Mouse (Mus musculus) heart, adult 2 months (tissue): ENCODE results near the gene Sfmbt1. TPM values are rescaled to one million over a fixed set of nuclear protein-coding genes. Genes with fewer than 3 reads are reported as not detected.

Experiments
- DNase-seq, 2 experiments: peaks; one replicate each; pipeline ENCODE4 v3.0.0; 2021
- H3K27ac ChIP-seq: fragments of 200-600 bp; 2 replicates; pipeline ENCODE4 v1.8.1; 2022
- H3K27me3 ChIP-seq: fragments of 200-500 bp; 2 replicates; pipeline ENCODE4 v1.6.1; 2012; ENCODE audit warnings: mild to moderate bottlenecking, low read length, inconsistent platforms, mixed read lengths; ENCODE audit not compliant: control insufficient read depth, insufficient read depth
- H3K36me3 ChIP-seq: fragments of 200-500 bp; 2 replicates; pipeline ENCODE4 v1.6.1; 2012; ENCODE audit warnings: low read length, inconsistent platforms; ENCODE audit not compliant: control insufficient read depth, insufficient read depth
- H3K4me1 ChIP-seq: fragments of 200-500 bp; 2 replicates; pipeline ENCODE4 v1.6.1; 2011; ENCODE audit warnings: low read length; ENCODE audit not compliant: control insufficient read depth, insufficient read depth
- H3K4me3 ChIP-seq: fragments of 200-600 bp; 2 replicates; pipeline ENCODE4 v1.8.1; 2022
- H3K79me2 ChIP-seq: fragments of 200-500 bp; replicated peaks from 2 replicates; pipeline ENCODE4 v1.6.1; 2012; ENCODE audit warnings: mild to moderate bottlenecking, inconsistent platforms, low read length, moderate library complexity, mixed read lengths; ENCODE audit not compliant: control insufficient read depth, insufficient read depth
- H3K9ac ChIP-seq: fragments of 200-500 bp; 2 replicates; pipeline ENCODE4 v1.6.1; 2012; ENCODE audit warnings: low read depth, mild to moderate bottlenecking, control low read depth, inconsistent platforms, low read length, mixed read lengths
- CTCF ChIP-seq: fragments of 200-600 bp; IDR thresholded peaks from 2 replicates; pipeline ENCODE4 v1.8.1; 2022; ENCODE audit warnings: antibody characterized with exemption, mild to moderate bottlenecking, moderate library complexity
- EP300 ChIP-seq: fragments of 200-500 bp; IDR thresholded peaks from 2 replicates; pipeline ENCODE4 v1.6.1; 2011; ENCODE audit warnings: low read depth, low read length, control low read depth; ENCODE audit not compliant: insufficient read depth
- POLR2A ChIP-seq: fragments of 200-500 bp; IDR thresholded peaks from 2 replicates; pipeline ENCODE4 v1.6.1; 2011; ENCODE audit warnings: mild to moderate bottlenecking, low read depth, low read length, control low read depth; ENCODE audit not compliant: insufficient read depth
- WGBS: fragments of 180-500 bp; shearing (Covaris S2); methylation state at CpG from one replicate; pipeline ENCODE4 v1.1.7; 2018; 5-methylcytosine and 5-hydroxymethylcytosine counted together
- intact Hi-C: fragments of 180-260 bp; cut with DNase I; formaldehyde crosslinking; loops from one replicate; pipeline ENCODE4 v1.15.1; 2025
- polyA plus RNA-seq: library from polyadenylated mRNA; depleted of rRNA; stranded (reverse); fragments of >200 nt; gene quantifications from 2 replicates; pipeline ENCODE4 v1.2.3, GENCODE M21; 2012
- total RNA-seq, 2 experiments: library from RNA; stranded (reverse); gene quantifications; 2 replicates each; pipeline ENCODE4 v1.2.3; 2021

The Sfmbt1 gene
- total and polyA plus RNA-seq, 3 experiments, result 1.6 to 14.2 (median 12.9) TPM

- Histone ChIP-seq H3K27me3 (no peaks in the 10 kb centered on the region), H3K4me3 (no peak overlapping the region), H3K36me3 (no peaks in the 10 kb centered on the region), H3K9ac (no peak overlapping the region), H3K4me1 (peaks cover 5% of the 10 kb centered on the region), H3K79me2 (no peaks in the 10 kb centered on the region), H3K27ac (no peak overlapping the region)
- intact Hi-C loops, result no loop called here
- peak in 1 of 2 experiments; percentile 45 for DNase-seq
- no peak for TF ChIP-seq POLR2A
- 0 out of 2 replicates have a peak, but pooled peaks have one; percentile 29 for TF ChIP-seq EP300
- WGBS, result 64% methylated on average over 3 of the region's 3 CpGs
These were observed 140.7 kb downstream of the Sfmbt1 start for GRCm38 (mm10) chr14:30855316-30855715.

DNA sequence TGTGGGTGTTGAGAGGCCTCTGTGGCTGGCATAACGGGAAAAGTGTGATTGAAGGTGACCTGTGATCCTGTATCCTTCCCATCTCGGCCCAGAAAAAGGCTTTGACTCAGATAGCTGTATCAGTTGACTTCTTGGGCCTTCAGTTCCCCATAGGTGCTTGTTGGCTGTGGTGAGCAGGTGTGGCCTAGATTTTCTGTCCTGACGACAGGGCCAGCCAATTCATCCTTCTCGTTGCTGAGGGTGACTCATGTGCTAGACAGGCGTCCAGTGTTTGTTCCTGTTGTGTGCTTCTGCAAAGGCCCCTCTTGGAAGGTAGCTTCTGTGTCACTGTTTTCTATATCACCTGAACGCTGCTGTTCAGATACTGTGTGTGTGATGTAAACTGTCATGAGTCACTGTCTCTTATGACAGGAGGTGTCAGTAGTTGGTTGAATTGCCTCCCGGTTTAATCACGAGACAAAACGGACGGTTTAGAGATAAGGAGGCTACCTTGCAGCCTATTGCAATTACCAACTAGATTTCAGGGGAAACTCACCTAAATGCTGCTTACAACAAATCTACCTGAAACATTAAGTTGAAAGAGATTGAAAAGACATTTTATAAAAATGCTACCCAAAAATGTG lies 142.3 kb downstream of the Sfmbt1 start:
- no peak overlapping the region for H3K9ac ChIP-seq
- no peaks in the 10 kb centered on the region for H3K36me3 ChIP-seq
- TF ChIP-seq CTCF (no peak), EP300 (no peak), POLR2A (no peak)
- intact Hi-C loops, result no loop called here
- 62% methylated on average over 10 of the region's 10 CpGs for WGBS
- no peak for DNase-seq
- H3K27ac ChIP-seq, result no peak overlapping the region
- peaks cover 7% of the 10 kb centered on the region for H3K4me1 ChIP-seq
- no peaks in the 10 kb centered on the region for H3K79me2 ChIP-seq
- no peaks in the 10 kb centered on the region for H3K27me3 ChIP-seq
- no peak overlapping the region for H3K4me3 ChIP-seq

DNA sequence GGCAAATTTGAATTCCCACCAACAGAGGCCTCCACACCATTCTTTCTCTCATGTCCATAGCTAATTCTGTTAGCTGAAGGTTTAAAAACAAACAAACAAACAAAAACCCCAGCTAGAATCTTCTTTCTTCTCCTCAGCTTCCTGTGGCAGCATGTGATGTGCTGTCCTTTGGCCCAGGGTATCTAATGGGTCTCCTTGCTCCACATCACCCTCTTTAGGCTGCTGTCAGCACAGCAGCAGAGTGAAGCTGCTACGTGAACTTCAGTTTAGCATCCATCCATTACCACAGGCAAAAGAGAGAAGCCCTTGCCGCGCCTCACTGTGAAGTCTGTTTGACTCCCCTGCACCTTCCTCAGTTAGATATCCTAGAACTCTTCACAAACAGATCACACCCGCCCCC lies 143.3 kb downstream of the Sfmbt1 start:
- no peak overlapping the region for H3K4me3 ChIP-seq
- TF ChIP-seq CTCF (peak; percentile 65), POLR2A (no peak)
- DNase-seq, result no peak
- 77% methylated on average over 4 of the region's 4 CpGs for WGBS
- no peaks in the 10 kb centered on the region for H3K79me2 ChIP-seq
- H3K4me1 ChIP-seq, result peaks cover 4% of the 10 kb centered on the region
- intact Hi-C loops, result no loop called here
- no peak overlapping the region for H3K9ac ChIP-seq
- H3K36me3 ChIP-seq, result no peaks in the 10 kb centered on the region
- H3K27ac ChIP-seq, result no peak overlapping the region
- no peaks in the 10 kb centered on the region for H3K27me3 ChIP-seq

DNA sequence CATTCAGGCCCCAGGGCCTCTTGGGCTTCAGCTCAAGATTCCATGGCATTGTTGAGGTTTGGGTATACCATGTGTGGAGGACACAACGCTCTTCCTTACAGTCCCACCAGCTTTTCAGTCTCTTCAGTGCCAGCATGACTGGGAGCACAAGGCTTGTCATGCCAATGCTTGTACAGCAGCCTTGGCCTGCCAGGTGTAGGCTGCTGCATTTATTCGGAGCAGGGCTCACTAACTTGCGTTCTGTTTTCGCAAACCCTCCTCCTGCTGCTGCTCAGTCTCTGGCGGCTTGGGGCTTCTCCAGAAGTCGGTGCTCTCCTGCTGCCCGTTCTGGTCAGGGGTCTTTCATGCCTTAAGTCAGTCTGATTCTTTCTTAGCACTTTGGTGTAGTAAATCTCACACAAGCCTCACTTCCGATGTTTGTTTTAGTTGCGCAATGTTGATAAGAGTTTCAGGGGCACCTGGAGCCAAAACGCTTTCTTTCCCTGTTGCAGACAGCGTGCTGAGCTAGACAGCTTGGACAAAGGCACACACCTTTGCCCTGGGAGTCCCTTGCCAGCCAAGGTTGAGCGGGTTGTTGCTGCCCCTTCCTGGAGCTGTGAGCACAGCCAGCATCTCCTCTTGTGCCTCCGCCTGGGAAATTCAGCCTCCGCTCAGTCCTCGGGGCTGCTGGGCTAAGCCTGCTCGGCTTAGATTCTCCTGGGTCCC lies 146.9 kb downstream of the Sfmbt1 start:
- no peaks in the 10 kb centered on the region for H3K27me3 ChIP-seq
- peaks cover 1% of the 10 kb centered on the region; the same call in 1 of the 2 replicates for H3K4me1 ChIP-seq
- no peak for TF ChIP-seq CTCF
- TF ChIP-seq EP300, result no peak
- TF ChIP-seq POLR2A, result no peak
- no peaks in the 10 kb centered on the region for H3K36me3 ChIP-seq
- H3K79me2 ChIP-seq, result no peaks in the 10 kb centered on the region
- no peak for DNase-seq
- 58% methylated on average over 16 of the region's 16 CpGs for WGBS
- no peak overlapping the region for H3K4me3 ChIP-seq
- no peak overlapping the region for H3K27ac ChIP-seq
- H3K9ac ChIP-seq, result no peak overlapping the region
- intact Hi-C loops, result no loop called here

GRCm38 (mm10) chr14:30862368-30862767 lies 147.7 kb downstream of the Sfmbt1 start:
- H3K27me3 ChIP-seq, result no peaks in the 10 kb centered on the region
- WGBS, result 69% methylated on average over 9 of the region's 9 CpGs
- TF ChIP-seq EP300 (no peak), CTCF (no peak), POLR2A (no peak)
- H3K9ac ChIP-seq, result no peak overlapping the region
- H3K4me3 ChIP-seq, result no peak overlapping the region
- H3K27ac ChIP-seq, result no peak overlapping the region
- no peak for DNase-seq
- H3K36me3 ChIP-seq, result no peaks in the 10 kb centered on the region
- peaks cover 3% of the 10 kb centered on the region for H3K4me1 ChIP-seq
- intact Hi-C loops, result no loop called here
- no peaks in the 10 kb centered on the region for H3K79me2 ChIP-seq

DNA sequence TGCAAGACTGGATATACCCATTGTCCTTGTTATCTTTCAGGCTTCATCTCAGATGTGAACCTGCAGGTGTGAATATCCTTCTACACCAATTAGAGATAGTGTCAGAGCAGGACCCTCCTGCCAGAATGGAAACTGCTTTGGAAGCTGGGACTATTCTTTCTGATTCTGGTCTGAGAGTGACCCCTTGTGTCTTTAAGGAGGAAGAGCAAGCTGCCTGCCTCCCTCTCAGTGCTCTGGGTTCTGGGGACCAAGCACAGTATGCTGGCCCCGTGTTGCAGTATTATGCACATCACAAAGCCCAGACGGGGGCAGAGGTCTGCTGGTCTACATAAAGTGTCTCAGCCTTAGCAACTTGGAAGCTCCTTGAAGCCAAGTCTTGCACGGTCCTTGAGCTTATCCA lies 150.7 kb downstream of the Sfmbt1 start:
- no peak overlapping the region for H3K27ac ChIP-seq
- DNase-seq, result no peak
- H3K4me1 ChIP-seq, result peaks cover 12% of the 10 kb centered on the region
- no peak for TF ChIP-seq EP300
- no peak for TF ChIP-seq POLR2A
- TF ChIP-seq CTCF, result peak; percentile 79
- H3K4me3 ChIP-seq, result no peak overlapping the region
- 74% methylated on average over 3 of the region's 3 CpGs for WGBS
- no peak overlapping the region for H3K9ac ChIP-seq
- peaks cover 2% of the 10 kb centered on the region; the same call in 1 of the 2 replicates for H3K36me3 ChIP-seq
- no peaks in the 10 kb centered on the region for H3K79me2 ChIP-seq
- no peaks in the 10 kb centered on the region for H3K27me3 ChIP-seq
- intact Hi-C loops, result loop anchor here (1.0 to 5.0 kb wide), 4 partner anchors 38 to 273 kb away; partner anchors contain the start of gene Tmem110
